Mouse (Mus musculus) MEL (cell line): ENCODE measurements around the gene Egln3. TPM values are rescaled to one million over a fixed set of nuclear protein-coding genes. Genes with fewer than 3 reads are reported as not detected.

ENCODE experiments used
- DNase-seq: peaks from one replicate; pipeline ENCODE4 v3.0.0; 2011; ENCODE audit warnings: low read depth, low spot score
- H3K27ac ChIP-seq: 2 replicates; pipeline ENCODE4 v1.5.1; 2012; ENCODE audit warnings: low read depth, mild to moderate bottlenecking, control low read depth, low read length, moderate library complexity; ENCODE audit not compliant: control insufficient read depth
- H3K27me3 ChIP-seq, 2 experiments: fragments of 150-350 bp in 1 of 2; sonication (generic) in 1 of 2; 2 replicates each; pipeline ENCODE4 v1.6.1; 2012; ENCODE audit warnings: low read length in 2 of 2, mild to moderate bottlenecking in 2 of 2, improper control_type of control experiment in 1 of 2, moderate library complexity in 1 of 2; ENCODE audit not compliant: insufficient read depth in 2 of 2, control insufficient read depth in 1 of 2
- H3K36me3 ChIP-seq, 2 experiments: 2 replicates each; pipeline ENCODE4 v1.6.1; 2012 to 2014; ENCODE audit warnings: low read length in 2 of 2, improper control_type of control experiment in 1 of 2, inconsistent platforms in 1 of 2, mild to moderate bottlenecking in 1 of 2; ENCODE audit not compliant: insufficient read depth in 2 of 2, control insufficient read depth in 1 of 2
- H3K4me1 ChIP-seq, 2 experiments: fragments of 150-350 bp in 1 of 2; sonication (generic) in 1 of 2; 2 replicates each; pipeline ENCODE4 v1.6.1; 2012; ENCODE audit warnings: low read length in 2 of 2, improper control_type of control experiment in 1 of 2, mild to moderate bottlenecking in 1 of 2; ENCODE audit not compliant: insufficient read depth in 2 of 2, control insufficient read depth in 1 of 2
- H3K4me3 ChIP-seq, 2 experiments: fragments of 150-350 bp in 1 of 2; sonication (generic) in 1 of 2; 2 replicates each; pipeline ENCODE4 v1.5.1; 2012; ENCODE audit warnings: low read depth in 2 of 2, low read length in 2 of 2, mild to moderate bottlenecking in 2 of 2, moderate library complexity in 2 of 2, control low read depth in 1 of 2, improper control_type of control experiment in 1 of 2; ENCODE audit not compliant: control insufficient read depth in 1 of 2, insufficient read depth in 1 of 2
- H3K79me2 ChIP-seq: 2 replicates; pipeline ENCODE4 v1.6.1; 2012; ENCODE audit warnings: mild to moderate bottlenecking, low read length, moderate library complexity; ENCODE audit not compliant: control insufficient read depth, poor library complexity, insufficient read depth
- H3K9ac ChIP-seq: 2 replicates; pipeline ENCODE4 v1.6.1; 2012; ENCODE audit warnings: low read depth, mild to moderate bottlenecking, control low read depth, low read length, moderate library complexity; ENCODE audit not compliant: control insufficient read depth, poor library complexity, severe bottlenecking
- H3K9me3 ChIP-seq: fragments of 150-350 bp; sonication (generic); replicated peaks from 2 replicates; pipeline ENCODE4 v1.6.1; 2012; ENCODE audit warnings: mild to moderate bottlenecking, low read length, improper control_type of control experiment, moderate library complexity; ENCODE audit not compliant: insufficient read depth
- GATA1 ChIP-seq: IDR thresholded peaks from 2 replicates; pipeline ENCODE4 v1.6.1; 2011; ENCODE audit warnings: low read depth, low read length, improper control_type of control experiment
- HCFC1 ChIP-seq: IDR thresholded peaks from 2 replicates; pipeline ENCODE4 v1.6.1; 2012; ENCODE audit warnings: low read depth, mild to moderate bottlenecking, inconsistent platforms, low read length, improper control_type of control experiment, moderate library complexity
- MEF2A ChIP-seq: IDR thresholded peaks from 2 replicates; pipeline ENCODE4 v1.6.1; 2014; ENCODE audit warnings: low read depth, mild to moderate bottlenecking, inconsistent platforms, low read length, improper control_type of control experiment; ENCODE audit not compliant: poor library complexity, insufficient replicate concordance, severe bottlenecking; ENCODE audit errors: extremely low read depth
- MYC ChIP-seq: IDR thresholded peaks from 2 replicates; pipeline ENCODE4 v1.6.1; 2011; ENCODE audit warnings: low read depth, mild to moderate bottlenecking, low read length, improper control_type of control experiment, moderate library complexity
- NELFE ChIP-seq: IDR thresholded peaks from 2 replicates; pipeline ENCODE4 v1.6.1; 2011; ENCODE audit warnings: low read depth, low read length, improper control_type of control experiment
- NRF1 ChIP-seq: IDR thresholded peaks from 2 replicates; pipeline ENCODE4 v1.6.1; 2014; ENCODE audit warnings: low read depth, mild to moderate bottlenecking, inconsistent platforms, low read length, improper control_type of control experiment, moderate library complexity; ENCODE audit not compliant: poor library complexity, insufficient read depth, severe bottlenecking
- POLR2A ChIP-seq, 2 experiments: IDR thresholded peaks; 2 replicates each; pipeline ENCODE4 v1.6.1; 2011 to 2012; ENCODE audit warnings: low read length in 2 of 2, mild to moderate bottlenecking in 2 of 2, control low read depth in 1 of 2, improper control_type of control experiment in 1 of 2, low read depth in 1 of 2, moderate library complexity in 1 of 2; ENCODE audit not compliant: control insufficient read depth in 1 of 2, insufficient read depth in 1 of 2, poor library complexity in 1 of 2
- POLR2AphosphoS2 ChIP-seq: IDR thresholded peaks from 2 replicates; pipeline ENCODE4 v1.6.1; 2011; ENCODE audit warnings: low read length, improper control_type of control experiment
- SIN3A ChIP-seq: IDR thresholded peaks from 2 replicates; pipeline ENCODE4 v1.6.1; 2012; ENCODE audit warnings: low read length, improper control_type of control experiment, inconsistent platforms
- UBTF ChIP-seq: IDR thresholded peaks from 2 replicates; pipeline ENCODE4 v1.6.1; 2012; ENCODE audit warnings: low read depth, mild to moderate bottlenecking, inconsistent platforms, low read length, improper control_type of control experiment, moderate library complexity, borderline replicate concordance; ENCODE audit not compliant: insufficient read depth
- USF1 ChIP-seq: IDR thresholded peaks from 2 replicates; pipeline ENCODE4 v1.6.1; 2014; ENCODE audit warnings: low read depth, mild to moderate bottlenecking, inconsistent platforms, low read length, improper control_type of control experiment, moderate library complexity
- polyA plus RNA-seq, 2 experiments: library from polyadenylated mRNA; stranded (reverse) in 1 of 2; unstranded in 1 of 2; fragments of >175 nt in 1 of 2; fragments of >200 nt in 1 of 2; gene quantifications; 2 replicates each; pipeline versions ENCODE4 v1.2.1 to v1.2.4; 2012; ENCODE audit warnings: low replicate concordance in 2 of 2, low read depth in 1 of 2; ENCODE audit not compliant: insufficient read length in 2 of 2, insufficient read depth in 1 of 2, missing spikeins in 1 of 2
- total RNA-seq: library from RNA; depleted of rRNA; stranded (reverse); fragments of 300-350 nt; gene quantifications from 2 replicates; pipeline ENCODE4 v1.2.3, GENCODE M21; 2012

The Egln3 gene
- total and polyA plus RNA-seq, 3 experiments: 3.2 to 30.1 TPM; not detected in 1

- TF ChIP-seq GATA1: peak; percentile 97
- no peak; a peak in 1 of 4 replicates for TF ChIP-seq POLR2A (IDR thresholded peaks at IDR 0.05; ENCODE audit: control insufficient read depth in 1 of 2, insufficient read depth in 1 of 2, low read depth in 1 of 2, low read length in 2 of 2, poor library complexity in 1 of 2)
- peak; percentile 35; the same call in 1 of the 2 replicates for TF ChIP-seq USF1
- peak; percentile 47; the same call in 1 of the 2 replicates for TF ChIP-seq NRF1
- 0 out of 2 replicates have a peak, but pooled peaks have one; percentile 62 for TF ChIP-seq MYC
- peak; percentile 94 for TF ChIP-seq SIN3A
- TF ChIP-seq NELFE: no peak; the same call in 1 of the 2 replicates
- TF ChIP-seq UBTF: 0 out of 2 replicates have a peak, but pooled peaks have one; percentile 47
- TF ChIP-seq MEF2A: peak; percentile 100
- TF ChIP-seq HCFC1: peak; percentile 57; the same call in 1 of the 2 replicates
Observed at GRCm38 (mm10) chr12:54162637-54163131, 41.0 kb downstream of the Egln3 start (continued).

DNA sequence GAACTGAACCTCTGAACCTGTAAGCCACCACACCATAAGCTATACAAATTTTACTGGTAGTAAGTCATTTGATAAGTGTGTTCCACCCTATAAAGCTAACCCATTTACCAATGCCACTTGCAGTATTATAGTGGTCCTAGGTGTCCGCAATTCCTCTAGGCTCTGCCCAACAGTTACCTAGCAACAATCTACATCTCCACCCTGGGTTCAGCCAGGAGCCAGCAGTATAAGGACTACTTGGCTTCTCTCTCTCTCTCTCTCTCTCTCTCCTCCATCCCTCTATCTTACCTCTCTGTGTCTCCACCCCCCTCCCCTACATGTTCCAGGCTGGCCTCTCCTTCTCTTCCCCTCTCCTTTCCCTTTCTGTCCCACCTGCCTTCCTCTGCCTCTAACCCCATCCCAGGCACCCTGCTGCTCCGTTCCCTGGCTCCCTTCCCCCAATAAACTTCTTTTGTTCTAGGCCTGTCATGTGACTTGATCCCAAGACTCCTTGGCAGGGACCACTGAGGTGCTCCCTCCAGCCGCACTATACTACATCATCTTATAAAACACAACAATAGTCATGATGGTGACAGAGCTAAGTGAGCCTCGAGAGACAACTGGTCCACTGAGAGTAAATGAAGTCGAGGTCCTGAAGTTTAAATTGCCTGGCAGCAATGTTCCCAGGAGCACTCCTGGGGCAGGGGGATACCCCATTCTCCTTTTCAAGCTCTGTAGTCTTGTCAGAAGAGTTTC is 42.0 kb downstream of the Egln3 start:
- Histone ChIP-seq H3K27ac (no peak overlapping the region), H3K79me2 (no peaks in the 10 kb centered on the region), H3K9ac (no peak overlapping the region), H3K4me1 (peaks cover 16 to 22% of the 10 kb centered on the region in 2 experiments), H3K4me3 (no peak overlapping the region; a peak in 1 of 4 replicates), H3K27me3 (no peaks in the 10 kb centered on the region), H3K9me3 (no peaks in the 10 kb centered on the region), H3K36me3 (peaks cover 0 to 13% of the 10 kb centered on the region in 2 experiments; a peak in 2 of 4 replicates)
- DNase-seq: peak; percentile 50
- TF ChIP-seq USF1: peak; percentile 41; the same call in 1 of the 2 replicates
- no peak for TF ChIP-seq MEF2A

DNA sequence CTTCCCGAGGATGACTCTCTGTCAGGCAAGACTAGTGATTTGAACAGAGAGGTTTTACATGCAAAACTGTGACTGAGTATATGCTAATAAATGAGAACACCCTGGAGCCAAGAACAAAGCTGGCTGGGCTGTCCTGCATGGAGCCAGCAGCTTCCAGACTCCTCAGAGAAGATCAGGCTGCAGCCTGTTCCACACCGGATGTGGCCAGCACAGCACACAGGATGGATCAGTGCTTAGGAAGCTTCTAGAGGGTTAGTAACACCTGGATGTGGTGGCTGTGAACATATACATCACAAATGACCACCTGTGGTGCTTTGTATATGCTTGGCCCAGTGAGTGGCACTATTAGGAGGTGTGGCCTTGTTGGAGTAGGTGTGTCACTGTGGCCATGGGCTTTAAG is 43.4 kb downstream of the Egln3 start:
- H3K9me3 ChIP-seq: no peaks in the 10 kb centered on the region
- no peak overlapping the region for H3K9ac ChIP-seq
- H3K36me3 ChIP-seq: peaks cover 0 to 13% of the 10 kb centered on the region in 2 experiments; a peak in 2 of 4 replicates
- no peak for DNase-seq
- H3K27ac ChIP-seq: no peak overlapping the region
- H3K4me3 ChIP-seq: no peak overlapping the region
- H3K79me2 ChIP-seq: no peaks in the 10 kb centered on the region
- no peak for TF ChIP-seq POLR2AphosphoS2
- no peaks in the 10 kb centered on the region for H3K27me3 ChIP-seq
- H3K4me1 ChIP-seq: peaks cover 16 to 22% of the 10 kb centered on the region in 2 experiments
